Mouse (Mus musculus) mouse embryonic stem cell (cell line): ENCODE results near the gene Tesc.

ENCODE experiments used
- in situ Hi-C, 2 experiments: fragments of 300-500 bp; cut with MboI; formaldehyde crosslinking; loops; 1 replicate in 1 of 2; 3 replicates in 1 of 2; pipeline ENCODE4 v1.14.3; 2019 to 2020; ENCODE audit warnings: low sequenced_read_pairs in 2 of 2, low pct_unique_long_range_greater_than_20kb in 1 of 2, mixed read lengths in 1 of 2; ENCODE audit not compliant: unreplicated experiment in 1 of 2

Tesc gene

GRCm38 (mm10) chr5:118085313-118085712 lies 57.8 kb downstream of the Tesc start:
- in situ Hi-C loops = no loop called here

GRCm38 (mm10) chr5:118086956-118087355 lies 59.4 kb downstream of the Tesc start:
- in situ Hi-C loops = no loop called here

- in situ Hi-C loops = no loop called here
Measured at GRCm38 (mm10) chr5:118089102-118089501, 61.6 kb downstream of the Tesc start.

- in situ Hi-C loops = no loop called here
Measured at GRCm38 (mm10) chr5:118090101-118090500, 62.6 kb downstream of the Tesc start.

- in situ Hi-C loops = no loop called here
Measured at GRCm38 (mm10) chr5:118090837-118091236, 63.3 kb downstream of the Tesc start.

GRCm38 (mm10) chr5:118093321-118094035 lies 65.9 kb downstream of the Tesc start:
- in situ Hi-C loops = no loop called here

GRCm38 (mm10) chr5:118095433-118095832 lies 67.9 kb downstream of the Tesc start:
- in situ Hi-C loops = no loop called here

GRCm38 (mm10) chr5:118095849-118096248 lies 68.3 kb downstream of the Tesc start:
- in situ Hi-C loops = no loop called here

GRCm38 (mm10) chr5:118096317-118096716 lies 68.8 kb downstream of the Tesc start:
- in situ Hi-C loops = no loop called here

GRCm38 (mm10) chr5:118099069-118099869 lies 71.7 kb downstream of the Tesc start:
- in situ Hi-C loops = no loop called here

- in situ Hi-C loops = no loop called here
Measured at GRCm38 (mm10) chr5:118099870-118100478, 72.4 kb downstream of the Tesc start.

- in situ Hi-C loops = no loop called here
Measured at GRCm38 (mm10) chr5:118105536-118105935, 78.0 kb downstream of the Tesc start.

GRCm38 (mm10) chr5:118106667-118107066 lies 79.1 kb downstream of the Tesc start:
- in situ Hi-C loops = no loop called here

- in situ Hi-C loops = no loop called here
Measured at GRCm38 (mm10) chr5:118108124-118108793, 80.7 kb downstream of the Tesc start.

- in situ Hi-C loops = no loop called here
Measured at GRCm38 (mm10) chr5:118108794-118109440, 81.4 kb downstream of the Tesc start.
